Mouse (Mus musculus) kidney, embryonic 16.5 days (tissue): Measurements from ENCODE around the gene Ifih1. TPM values are rescaled to one million over a fixed set of nuclear protein-coding genes. Genes with fewer than 3 reads are reported as not detected.

Experiments
- ATAC-seq: fragments of 200-750 bp; cut with Nextera tagmentation; 2 replicates; pipeline ENCODE4 v1.8.0; 2017; ENCODE audit warnings: moderate TSS enrichment; ENCODE audit not compliant: low FRiP score, low TSS enrichment
- H3K27ac ChIP-seq: fragments of 300-500 bp; sonication (generic); 2 replicates; pipeline ENCODE4 v1.5.1; 2014; ENCODE audit warnings: low read length
- H3K27me3 ChIP-seq: fragments of 300-500 bp; sonication (generic); 2 replicates; pipeline ENCODE4 v1.6.1; 2014; ENCODE audit warnings: low read length, control low read depth, mixed read lengths; ENCODE audit not compliant: insufficient read depth
- H3K36me3 ChIP-seq: fragments of 300-500 bp; sonication (generic); 2 replicates; pipeline ENCODE4 v1.6.1; 2014; ENCODE audit warnings: low read length, control low read depth, mixed read lengths; ENCODE audit not compliant: insufficient read depth
- H3K4me1 ChIP-seq: fragments of 300-500 bp; sonication (generic); 2 replicates; pipeline ENCODE4 v1.6.1; 2014; ENCODE audit warnings: low read length, control low read depth, mixed read lengths; ENCODE audit not compliant: insufficient read depth
- H3K4me2 ChIP-seq: fragments of 300-500 bp; sonication (generic); replicated peaks from 2 replicates; pipeline ENCODE4 v1.6.1; 2014; ENCODE audit warnings: low read depth, low read length
- H3K4me3 ChIP-seq: fragments of 300-500 bp; sonication (generic); 2 replicates; pipeline ENCODE4 v1.5.1; 2014; ENCODE audit warnings: mild to moderate bottlenecking, low read length
- H3K9ac ChIP-seq: fragments of 300-500 bp; sonication (generic); replicated peaks from 2 replicates; pipeline ENCODE4 v1.6.1; 2014; ENCODE audit warnings: low read length
- H3K9me3 ChIP-seq: fragments of 300-500 bp; sonication (generic); 2 replicates; pipeline ENCODE4 v1.6.1; 2016; ENCODE audit warnings: low read length, control low read depth
- WGBS: fragments of 180-500 bp; shearing (Covaris S2); extraction: QIAGEN DNeasy Blood & Tissue Kit; methylation state at CpG from one replicate; pipeline ENCODE4 v1.1.7; 2014; 5-methylcytosine and 5-hydroxymethylcytosine counted together
- polyA plus RNA-seq: library from polyadenylated mRNA; unstranded; fragments of >200 nt; fragmentation: Nextera tagmentation; extraction: Ambion mirVana; gene quantifications from 2 replicates; pipeline ENCODE4 v1.2.1, GENCODE M21; 2015

Gene Ifih1
- polyA plus RNA-seq, 1 experiment from 2014 or later, result 2.4 TPM

DNA sequence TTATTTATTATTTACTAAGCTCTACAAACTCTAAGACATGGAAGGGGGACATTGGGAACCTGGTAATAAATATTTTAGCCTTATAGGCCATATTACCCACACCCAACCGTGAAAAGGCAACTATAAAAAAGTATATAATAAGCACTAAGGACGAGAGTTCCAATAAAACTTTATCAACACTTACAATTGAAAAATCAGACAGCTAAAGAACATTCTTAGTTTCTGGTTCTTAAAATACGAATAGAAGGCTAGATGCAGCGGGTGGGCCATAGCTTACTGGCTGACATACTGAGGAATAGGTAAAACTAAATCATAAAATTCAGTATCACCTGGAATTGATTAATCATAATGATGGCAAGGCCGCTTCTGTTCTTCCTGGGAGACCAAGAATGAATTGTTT lies 1.2 kb downstream of the Ifih1 start:
- Histone ChIP-seq H3K27me3 (no peaks in the 10 kb centered on the region), H3K36me3 (no peaks in the 10 kb centered on the region), H3K4me1 (0 out of 2 replicates have a peak, but pooled peaks cover 5% of the 10 kb centered on the region), H3K27ac (no peak overlapping the region), H3K4me3 (no peak overlapping the region), H3K4me2 (no peak overlapping the region), H3K9ac (no peak overlapping the region), H3K9me3 (no peaks in the 10 kb centered on the region)
- ATAC-seq, result no peak
- WGBS, result 93% methylated on average over 5 of the region's 5 CpGs

GRCm38 (mm10) chr2:62643405-62644305 lies 2.4 kb downstream of the Ifih1 start:
- Histone ChIP-seq H3K36me3 (no peaks in the 10 kb centered on the region), H3K27ac (no peak overlapping the region), H3K4me3 (peak overlapping the region; percentile 17), H3K27me3 (no peaks in the 10 kb centered on the region), H3K9me3 (no peaks in the 10 kb centered on the region), H3K4me1 (0 out of 2 replicates have a peak, but pooled peaks cover 5% of the 10 kb centered on the region), H3K9ac (no peak overlapping the region), H3K4me2 (peak overlapping the region; percentile 42)
- 41% methylated on average over 21 of the region's 21 CpGs for WGBS
- ATAC-seq, result no peak

GRCm38 (mm10) chr2:62639869-62640268 lies 6.2 kb downstream of the Ifih1 start:
- no peak overlapping the region for H3K4me2 ChIP-seq
- no peaks in the 10 kb centered on the region for H3K36me3 ChIP-seq
- no peak for ATAC-seq
- H3K9ac ChIP-seq, result no peak overlapping the region
- H3K4me3 ChIP-seq, result no peak overlapping the region
- H3K27me3 ChIP-seq, result no peaks in the 10 kb centered on the region
- H3K4me1 ChIP-seq, result no peaks in the 10 kb centered on the region
- H3K9me3 ChIP-seq, result no peaks in the 10 kb centered on the region
- WGBS, result 71% methylated on average over 2 of the region's 2 CpGs
- no peak overlapping the region for H3K27ac ChIP-seq

- H3K9ac ChIP-seq, result no peak overlapping the region
- H3K27me3 ChIP-seq, result no peaks in the 10 kb centered on the region
- WGBS, result 20% methylated on average over 6 of the region's 6 CpGs
- H3K36me3 ChIP-seq, result no peaks in the 10 kb centered on the region
- H3K4me3 ChIP-seq, result no peak overlapping the region
- H3K27ac ChIP-seq, result no peak overlapping the region
- no peak overlapping the region for H3K4me2 ChIP-seq
- H3K4me1 ChIP-seq, result no peaks in the 10 kb centered on the region
- no peaks in the 10 kb centered on the region for H3K9me3 ChIP-seq
- ATAC-seq, result no peak
Observed at GRCm38 (mm10) chr2:62630446-62630845, 15.6 kb downstream of the Ifih1 start.

DNA sequence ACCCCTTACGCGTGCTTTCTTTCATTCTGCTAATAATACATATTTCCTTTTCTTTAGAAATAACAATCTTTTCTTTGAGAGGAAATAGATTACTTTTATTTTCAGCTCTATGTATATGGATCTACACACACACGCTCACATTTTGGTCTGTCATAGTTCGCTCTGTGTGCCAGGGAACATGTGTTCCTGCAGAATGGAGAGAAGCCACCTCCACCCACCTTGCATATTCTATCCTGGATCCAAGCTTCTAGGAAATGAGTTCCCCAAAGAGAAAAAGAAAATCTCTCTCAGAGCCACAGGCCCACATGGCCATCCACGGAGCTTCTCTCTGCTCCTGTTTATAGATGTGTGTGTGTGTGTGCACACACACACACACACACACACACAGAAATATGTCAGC lies 17.7 kb downstream of the Ifih1 start:
- Histone ChIP-seq H3K36me3 (no peaks in the 10 kb centered on the region), H3K27ac (no peak overlapping the region), H3K27me3 (no peaks in the 10 kb centered on the region), H3K4me3 (no peak overlapping the region), H3K9ac (no peak overlapping the region), H3K4me2 (no peak overlapping the region), H3K9me3 (no peaks in the 10 kb centered on the region), H3K4me1 (no peaks in the 10 kb centered on the region)
- 88% methylated on average over 5 of the region's 5 CpGs for WGBS
- no peak for ATAC-seq

GRCm38 (mm10) chr2:62627728-62628127 lies 18.3 kb downstream of the Ifih1 start:
- Histone ChIP-seq H3K9ac (no peak overlapping the region), H3K4me2 (no peak overlapping the region), H3K36me3 (no peaks in the 10 kb centered on the region), H3K27me3 (no peaks in the 10 kb centered on the region), H3K4me1 (no peaks in the 10 kb centered on the region), H3K9me3 (no peaks in the 10 kb centered on the region), H3K4me3 (no peak overlapping the region), H3K27ac (no peak overlapping the region)
- 6% methylated on average over 5 of the region's 5 CpGs for WGBS
- no peak for ATAC-seq

DNA sequence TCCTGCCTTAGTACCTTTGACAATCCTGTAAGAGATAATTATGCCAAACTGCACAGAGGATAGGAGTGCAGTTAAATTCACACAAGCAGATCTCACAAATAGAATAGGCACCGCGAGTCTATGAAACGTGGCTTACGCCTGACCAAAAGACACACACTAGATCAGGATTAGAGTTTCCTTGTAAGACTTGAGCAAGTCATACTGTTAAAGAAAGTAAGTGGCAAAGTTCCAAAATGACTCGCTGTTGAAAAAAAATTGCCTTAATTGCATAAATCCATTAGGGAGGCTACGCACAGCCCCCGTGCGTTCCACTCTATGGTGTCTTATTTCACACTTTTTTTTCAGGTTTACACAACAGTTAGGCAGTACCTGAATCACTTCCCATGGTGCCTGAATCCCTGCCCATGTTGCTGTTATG lies 23.0 kb downstream of the Ifih1 start:
- WGBS, result 64% methylated on average over 8 of the region's 8 CpGs
- Histone ChIP-seq H3K36me3 (no peaks in the 10 kb centered on the region), H3K4me1 (no peaks in the 10 kb centered on the region), H3K27me3 (no peaks in the 10 kb centered on the region), H3K9me3 (no peaks in the 10 kb centered on the region), H3K9ac (no peak overlapping the region), H3K27ac (no peak overlapping the region), H3K4me2 (no peak overlapping the region), H3K4me3 (no peak overlapping the region)
- no peak for ATAC-seq

DNA sequence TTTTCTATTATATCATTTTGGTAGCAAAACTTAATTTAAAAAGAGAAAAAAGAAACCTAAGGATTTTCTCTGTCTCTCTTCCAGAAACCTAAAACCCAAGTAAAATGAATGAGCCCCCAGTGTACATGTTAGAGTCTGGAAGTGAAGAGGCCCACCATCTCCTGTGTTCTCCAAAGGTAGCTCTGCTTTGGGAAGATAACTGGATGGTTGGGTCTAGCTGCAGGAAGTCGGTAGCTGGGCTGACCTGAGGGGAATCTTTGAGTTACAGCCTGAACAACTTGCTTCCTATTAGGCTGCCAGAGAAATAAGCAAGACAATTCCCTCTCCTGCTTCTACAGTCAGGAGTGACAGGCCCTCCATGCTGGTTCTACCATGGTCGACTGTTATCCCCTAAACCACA lies 26.4 kb downstream of the Ifih1 start:
- H3K4me3 ChIP-seq, result no peak overlapping the region
- ATAC-seq, result no peak
- WGBS, result 49% methylated on average over 2 of the region's 2 CpGs

GRCm38 (mm10) chr2:62618934-62619341 lies 27.1 kb downstream of the Ifih1 start:
- no peaks in the 10 kb centered on the region for H3K36me3 ChIP-seq
- 85% methylated on average over 7 of the region's 7 CpGs for WGBS
- H3K4me3 ChIP-seq, result no peak overlapping the region
- H3K27me3 ChIP-seq, result no peaks in the 10 kb centered on the region
- H3K27ac ChIP-seq, result no peak overlapping the region
- ATAC-seq, result no peak
- H3K9me3 ChIP-seq, result no peaks in the 10 kb centered on the region
- H3K9ac ChIP-seq, result no peak overlapping the region
- H3K4me2 ChIP-seq, result no peak overlapping the region
- no peaks in the 10 kb centered on the region for H3K4me1 ChIP-seq

More for the DNA sequence above, 26.4 kb downstream of the Ifih1 start:
- H3K27me3 ChIP-seq, result no peaks in the 10 kb centered on the region
- no peak overlapping the region for H3K4me2 ChIP-seq
- no peak overlapping the region for H3K9ac ChIP-seq
- H3K4me1 ChIP-seq, result no peaks in the 10 kb centered on the region
- H3K9me3 ChIP-seq, result no peaks in the 10 kb centered on the region
- H3K36me3 ChIP-seq, result no peaks in the 10 kb centered on the region
- H3K27ac ChIP-seq, result no peak overlapping the region

GRCm38 (mm10) chr2:62613133-62613532 lies 32.9 kb downstream of the Ifih1 start:
- 96% methylated on average over 4 of the region's 4 CpGs for WGBS
- no peak for ATAC-seq

More at GRCm38 (mm10) chr2:62613133-62613532, 32.9 kb downstream of the Ifih1 start:
- Histone ChIP-seq H3K27me3 (no peaks in the 10 kb centered on the region), H3K4me2 (no peak overlapping the region), H3K9ac (no peak overlapping the region), H3K9me3 (no peaks in the 10 kb centered on the region), H3K4me1 (no peaks in the 10 kb centered on the region), H3K4me3 (no peak overlapping the region), H3K36me3 (no peaks in the 10 kb centered on the region), H3K27ac (no peak overlapping the region)
